Mouse (Mus musculus): ENCODE data around the gene Arhgap23. TPM values are rescaled to one million over a fixed set of nuclear protein-coding genes. Genes with fewer than 3 reads are reported as not detected.

Arhgap23 gene
- total and polyA plus RNA-seq, 2 experiments = 2.8 to 13.6 TPM

GRCm38 (mm10) chr11:97540604-97541003, 125.3 kb downstream of the Arhgap23 start:
- no peaks in the 10 kb centered on the region for H3K79me2 ChIP-seq (ENCODE audit: control insufficient read depth, insufficient read depth, low read length)
- H3K36me3 ChIP-seq (ENCODE audit: control insufficient read depth, insufficient read depth, low read length) = no peaks in the 10 kb centered on the region
- no peak for TF ChIP-seq POLR2A (IDR thresholded peaks at IDR 0.05; ENCODE audit: extremely low read depth, insufficient read depth, low read length)
- no peak for TF ChIP-seq CTCF (IDR thresholded peaks at IDR 0.05; ENCODE audit: low read depth, low read length)
- no peak overlapping the region for H3K27ac ChIP-seq (replicated peaks; ENCODE audit: insufficient read depth, low read depth, low read length)
- no peak overlapping the region for H3K9ac ChIP-seq (ENCODE audit: low read depth, low read length)
- no peak overlapping the region for H3K4me3 ChIP-seq (ENCODE audit: insufficient read depth, low read depth, low read length)
- no peak for DNase-seq (ENCODE audit: extremely low read depth, low read depth, low spot score)
- H3K4me1 ChIP-seq (ENCODE audit: control insufficient read depth, insufficient read depth, low read length) = no peaks in the 10 kb centered on the region
- H3K27me3 ChIP-seq (ENCODE audit: control insufficient read depth, insufficient read depth, low read length) = 0 out of 2 replicates have a peak, but pooled peaks cover 4% of the 10 kb centered on the region
- WGBS = 64% methylated on average over 3 of the region's 3 CpGs

DNA sequence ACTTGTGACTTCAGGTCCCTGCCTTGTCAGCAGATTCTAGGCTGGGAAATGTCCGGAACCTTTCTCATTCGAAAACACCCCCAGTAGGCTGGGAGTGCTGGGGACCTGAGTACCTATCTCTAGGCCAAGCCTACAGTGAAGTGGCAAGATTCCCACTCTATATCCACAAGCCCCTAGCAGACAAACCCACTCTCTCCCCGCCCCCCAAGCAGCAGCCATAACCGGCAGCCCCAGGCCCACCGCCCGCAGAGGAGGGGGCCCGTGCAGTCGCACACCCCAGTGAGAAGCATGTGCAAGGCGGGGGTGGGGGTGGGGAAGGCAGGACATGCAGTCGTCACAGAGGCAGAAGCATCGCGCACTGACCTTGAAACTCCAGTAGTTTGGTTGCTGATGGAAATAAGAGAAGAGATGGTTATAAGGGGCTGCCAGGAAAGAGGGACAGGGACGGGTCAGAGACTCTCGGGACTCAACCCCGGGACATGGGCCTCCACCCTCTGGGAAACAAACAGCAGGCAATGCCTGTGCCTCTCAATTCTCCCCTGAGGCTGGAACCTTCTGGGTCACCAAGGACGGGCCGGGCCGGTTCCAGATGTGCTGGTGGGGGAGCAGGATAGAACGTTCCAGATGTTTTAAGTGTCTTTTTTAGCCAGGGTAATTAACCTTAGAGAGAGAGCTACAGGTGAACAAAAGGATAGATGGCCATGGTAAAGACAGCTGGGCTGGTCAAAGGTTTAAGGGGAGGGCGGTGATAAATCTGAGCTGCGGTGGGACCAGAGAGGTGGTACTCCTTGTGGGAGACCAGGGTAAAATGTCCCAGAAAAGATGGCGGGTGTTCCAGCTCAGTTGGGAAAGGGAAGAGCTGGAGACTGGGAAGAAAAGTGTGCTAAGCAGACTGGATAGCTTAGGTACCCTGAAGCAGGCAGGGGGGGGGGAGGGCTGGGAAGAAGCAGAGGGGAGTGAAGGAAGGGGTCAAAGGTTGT, 127.1 kb downstream of the Arhgap23 start:
- TF ChIP-seq POLR2A (IDR thresholded peaks at IDR 0.05; ENCODE audit: extremely low read depth, insufficient read depth, low read length) (no peak), CTCF (IDR thresholded peaks at IDR 0.05; ENCODE audit: low read depth, low read length) (no peak)
- no peak overlapping the region for H3K4me3 ChIP-seq (ENCODE audit: insufficient read depth, low read depth, low read length)
- H3K36me3 ChIP-seq (ENCODE audit: control insufficient read depth, insufficient read depth, low read length) = no peaks in the 10 kb centered on the region
- no peak for DNase-seq (ENCODE audit: extremely low read depth, low read depth, low spot score)
- H3K9ac ChIP-seq (ENCODE audit: low read depth, low read length) = no peak overlapping the region
- H3K4me1 ChIP-seq (ENCODE audit: control insufficient read depth, insufficient read depth, low read length) = 0 out of 2 replicates have a peak, but pooled peaks cover 1% of the 10 kb centered on the region
- H3K27me3 ChIP-seq (ENCODE audit: control insufficient read depth, insufficient read depth, low read length) = peaks cover 17% of the 10 kb centered on the region
- H3K27ac ChIP-seq (replicated peaks; ENCODE audit: insufficient read depth, low read depth, low read length) = no peak overlapping the region
- WGBS = 87% methylated on average over 22 of the region's 22 CpGs
- no peaks in the 10 kb centered on the region for H3K79me2 ChIP-seq (ENCODE audit: control insufficient read depth, insufficient read depth, low read length)

GRCm38 (mm10) chr11:97543181-97543733, 127.9 kb downstream of the Arhgap23 start:
- H3K27ac ChIP-seq (replicated peaks; ENCODE audit: insufficient read depth, low read depth, low read length) = no peak overlapping the region
- peak; percentile 21 for DNase-seq (ENCODE audit: extremely low read depth, low read depth, low spot score)
- 0 out of 2 replicates have a peak, but pooled peaks cover 1% of the 10 kb centered on the region for H3K4me1 ChIP-seq (ENCODE audit: control insufficient read depth, insufficient read depth, low read length)
- no peak overlapping the region for H3K4me3 ChIP-seq (ENCODE audit: insufficient read depth, low read depth, low read length)
- H3K9ac ChIP-seq (ENCODE audit: low read depth, low read length) = no peak overlapping the region
- H3K36me3 ChIP-seq (ENCODE audit: control insufficient read depth, insufficient read depth, low read length) = no peaks in the 10 kb centered on the region
- TF ChIP-seq POLR2A (IDR thresholded peaks at IDR 0.05; ENCODE audit: extremely low read depth, insufficient read depth, low read length) (no peak), CTCF (IDR thresholded peaks at IDR 0.05; ENCODE audit: low read depth, low read length) (no peak)
- no peaks in the 10 kb centered on the region for H3K79me2 ChIP-seq (ENCODE audit: control insufficient read depth, insufficient read depth, low read length)
- H3K27me3 ChIP-seq (ENCODE audit: control insufficient read depth, insufficient read depth, low read length) = peaks cover 21% of the 10 kb centered on the region
- 62% methylated on average over 12 of the region's 12 CpGs for WGBS

DNA sequence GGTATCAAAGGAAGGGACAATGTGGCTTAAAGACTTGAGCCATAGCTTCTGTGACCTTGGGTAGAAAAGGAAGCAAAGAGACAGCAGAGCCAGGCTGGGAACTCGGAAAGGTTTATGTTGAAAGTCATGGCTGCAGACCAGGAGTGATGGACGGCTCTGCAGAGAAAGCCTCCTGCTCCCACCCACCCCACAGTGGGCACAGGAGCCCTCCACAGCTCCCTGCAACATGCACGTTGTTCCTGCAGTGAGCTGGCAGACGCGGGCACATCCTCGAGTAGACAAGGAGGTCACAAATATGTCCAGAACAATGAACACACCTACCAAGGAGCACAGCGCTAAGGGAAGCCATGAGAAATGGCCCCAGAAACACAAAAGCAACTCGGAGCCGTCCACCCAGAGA, 128.6 kb downstream of the Arhgap23 start:
- H3K27ac ChIP-seq (replicated peaks; ENCODE audit: insufficient read depth, low read depth, low read length) = no peak overlapping the region
- no peaks in the 10 kb centered on the region for H3K36me3 ChIP-seq (ENCODE audit: control insufficient read depth, insufficient read depth, low read length)
- H3K9ac ChIP-seq (ENCODE audit: low read depth, low read length) = no peak overlapping the region
- no peaks in the 10 kb centered on the region for H3K79me2 ChIP-seq (ENCODE audit: control insufficient read depth, insufficient read depth, low read length)
- H3K4me3 ChIP-seq (ENCODE audit: insufficient read depth, low read depth, low read length) = no peak overlapping the region
- no peak for DNase-seq (ENCODE audit: extremely low read depth, low read depth, low spot score)
- WGBS = 90% methylated on average over 9 of the region's 9 CpGs
- 0 out of 2 replicates have a peak, but pooled peaks cover 1% of the 10 kb centered on the region for H3K4me1 ChIP-seq (ENCODE audit: control insufficient read depth, insufficient read depth, low read length)
- peaks cover 21% of the 10 kb centered on the region for H3K27me3 ChIP-seq (ENCODE audit: control insufficient read depth, insufficient read depth, low read length)
- TF ChIP-seq POLR2A (IDR thresholded peaks at IDR 0.05; ENCODE audit: extremely low read depth, insufficient read depth, low read length) (no peak), CTCF (IDR thresholded peaks at IDR 0.05; ENCODE audit: low read depth, low read length) (no peak)

- Histone ChIP-seq H3K4me3 (ENCODE audit: insufficient read depth, low read depth, low read length) (no peak overlapping the region; the same call in 1 of the 2 replicates), H3K4me1 (ENCODE audit: control insufficient read depth, insufficient read depth, low read length) (0 out of 2 replicates have a peak, but pooled peaks cover 1% of the 10 kb centered on the region), H3K9ac (ENCODE audit: low read depth, low read length) (no peak overlapping the region), H3K79me2 (ENCODE audit: control insufficient read depth, insufficient read depth, low read length) (no peaks in the 10 kb centered on the region), H3K36me3 (ENCODE audit: control insufficient read depth, insufficient read depth, low read length) (no peaks in the 10 kb centered on the region), H3K27me3 (ENCODE audit: control insufficient read depth, insufficient read depth, low read length) (peaks cover 24% of the 10 kb centered on the region), H3K27ac (replicated peaks; ENCODE audit: insufficient read depth, low read depth, low read length) (no peak overlapping the region)
- TF ChIP-seq CTCF (IDR thresholded peaks at IDR 0.05; ENCODE audit: low read depth, low read length) = no peak
- TF ChIP-seq POLR2A (IDR thresholded peaks at IDR 0.05; ENCODE audit: extremely low read depth, insufficient read depth, low read length) = no peak
- no peak for DNase-seq (ENCODE audit: extremely low read depth, low read depth, low spot score)
- WGBS = 22% methylated on average over 26 of the region's 26 CpGs
Observed at GRCm38 (mm10) chr11:97545808-97546560, 130.7 kb downstream of the Arhgap23 start.

All from liver, adult 2 months (tissue).